7 mouse cellular contexts compared by ENCODE assay signal in the genomic region with DNA sequence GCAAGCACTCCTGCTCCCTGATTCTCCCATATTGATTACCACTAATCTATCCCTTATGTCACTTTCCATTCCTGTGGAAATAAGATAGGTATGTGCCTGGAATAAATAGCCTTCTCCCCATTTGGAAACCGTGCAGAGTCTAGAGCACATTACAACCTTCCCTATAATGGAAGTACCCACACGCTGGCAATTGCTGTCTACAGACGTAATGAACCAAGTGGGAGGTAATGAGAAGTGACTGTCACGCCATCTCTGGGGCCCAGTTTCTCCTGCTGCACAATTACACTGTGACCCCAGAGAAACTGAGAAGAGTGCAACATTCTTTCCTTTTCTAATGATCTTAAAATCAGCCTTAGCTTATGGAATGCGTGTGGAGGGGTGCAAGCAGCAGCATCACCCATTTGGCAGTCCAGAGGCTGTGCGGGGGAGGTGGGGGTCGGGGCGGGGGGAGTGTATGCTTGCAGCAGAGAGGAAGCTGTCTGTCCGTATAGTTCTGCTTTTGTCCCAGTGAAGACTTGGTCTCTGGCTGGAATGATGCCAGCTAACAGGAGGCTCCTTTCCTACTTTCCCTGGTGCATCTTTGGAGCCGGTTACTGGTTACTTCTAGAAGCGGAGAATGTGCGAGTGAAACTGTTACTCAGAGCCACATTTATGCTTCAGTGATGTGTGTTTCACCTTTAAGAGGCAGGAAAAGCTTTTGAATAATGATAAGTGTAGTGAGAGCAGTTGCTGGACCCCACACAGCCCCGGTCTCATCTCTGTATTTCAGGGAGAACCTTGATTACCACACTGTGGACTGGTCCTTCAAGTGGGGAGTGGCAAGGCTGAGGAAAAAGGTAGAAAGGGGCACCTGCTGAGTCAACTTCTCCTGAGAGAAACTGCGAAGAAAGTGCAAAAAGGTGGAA.
DNase-seq lines count a peak whose midpoint lies in the region; ATAC-seq and TF ChIP-seq lines count a peak whose summit lies in the region.

No protein-coding gene starts in this region.

- WGBS in lung, embryonic 14.5 days: 36% methylated on average over 14 of the region's 14 CpGs
- 32% methylated on average over 14 of the region's 14 CpGs for whole genome bisulfite sequencing in forebrain, embryonic 12.5 days
- WGBS in limb, embryonic 10.5 days: 59% methylated on average over 14 of the region's 14 CpGs
- 37% methylated on average over 14 of the region's 14 CpGs for WGBS in stomach, embryonic 16.5 days

- peak; percentile 62 for DNase-seq in lung, embryonic 14.5 days
- no peak for DNase-seq in lung, postnatal 4 days
- no peak for DNase-seq in limb, embryonic 10.5 days (ENCODE audit: low spot score)
- no peak for DNase-seq in adrenal gland, adult 18-20 months (ENCODE audit: low spot score in 2 of 2)
- no peak for DNase-seq in gastrocnemius, adult 2 months

- no peak overlapping the region for H3K4me3 ChIP-seq in lung, embryonic 14.5 days (ENCODE audit: low read depth, low read length)
- H3K4me3 ChIP-seq in forebrain, embryonic 12.5 days (replicated peaks): no peak overlapping the region
- H3K4me3 ChIP-seq in limb, embryonic 10.5 days: no peak overlapping the region
- H3K4me3 ChIP-seq in stomach, embryonic 16.5 days (replicated peaks; ENCODE audit: low read length): no peak overlapping the region
- no peak overlapping the region for H3K4me3 ChIP-seq in gastrocnemius, adult 2 months

- H3K9ac ChIP-seq in lung, embryonic 14.5 days: no peak overlapping the region
- H3K9ac ChIP-seq in forebrain, embryonic 12.5 days: peak overlapping the region; percentile 36; the same call in 1 of the 2 replicates
- H3K9ac ChIP-seq in stomach, embryonic 16.5 days (ENCODE audit: low read length): peak overlapping the region; percentile 39; the same call in 1 of the 2 replicates

- no peaks in the 10 kb centered on the region for H3K36me3 ChIP-seq in lung, embryonic 14.5 days (ENCODE audit: insufficient read depth)
- no peaks in the 10 kb centered on the region for H3K36me3 ChIP-seq in forebrain, embryonic 12.5 days (replicated peaks)
- no peaks in the 10 kb centered on the region for H3K36me3 ChIP-seq in limb, embryonic 10.5 days
- no peaks in the 10 kb centered on the region for H3K36me3 ChIP-seq in stomach, embryonic 16.5 days (ENCODE audit: control insufficient read depth, insufficient read depth, low read length)

- no peaks in the 10 kb centered on the region for H3K27me3 ChIP-seq in lung, embryonic 14.5 days (ENCODE audit: insufficient read depth, low read length)
- H3K27me3 ChIP-seq in forebrain, embryonic 12.5 days: no peaks in the 10 kb centered on the region
- H3K27me3 ChIP-seq in limb, embryonic 10.5 days (ENCODE audit: low read depth, poor library complexity, severe bottlenecking): no peaks in the 10 kb centered on the region
- no peaks in the 10 kb centered on the region for H3K27me3 ChIP-seq in stomach, embryonic 16.5 days (ENCODE audit: control insufficient read depth, insufficient read depth, low read length)

- H3K9me3 ChIP-seq in lung, embryonic 14.5 days (ENCODE audit: low read depth, low read length): no peaks in the 10 kb centered on the region
- no peaks in the 10 kb centered on the region for H3K9me3 ChIP-seq in forebrain, embryonic 12.5 days
- no peaks in the 10 kb centered on the region for H3K9me3 ChIP-seq in limb, embryonic 10.5 days (replicated peaks)
- H3K9me3 ChIP-seq in stomach, embryonic 16.5 days (replicated peaks; ENCODE audit: control insufficient read depth, low read length): no peaks in the 10 kb centered on the region

- ATAC-seq in lung, embryonic 14.5 days (ENCODE audit: insufficient read depth): peak; percentile 22; the same call in 1 of the 2 replicates
- peak; percentile 71 for ATAC-seq in forebrain, embryonic 12.5 days (ENCODE audit: low FRiP score)
- 0 out of 2 replicates have a peak, but pooled peaks have one; percentile 41 for ATAC-seq in stomach, embryonic 16.5 days (ENCODE audit: insufficient read depth, low FRiP score)

- no peak for TF ChIP-seq CTCF in lung, embryonic 14.5 days (IDR thresholded peaks at IDR 0.05; ENCODE audit: low read depth)
- TF ChIP-seq CTCF in gastrocnemius, adult 2 months (IDR thresholded peaks at IDR 0.05): no peak

- peaks cover 13% of the 10 kb centered on the region; the same call in 1 of the 2 replicates for H3K4me1 ChIP-seq in lung, embryonic 14.5 days (ENCODE audit: insufficient read depth)
- H3K4me1 ChIP-seq in forebrain, embryonic 12.5 days: peaks cover 18% of the 10 kb centered on the region
- peaks cover 20% of the 10 kb centered on the region for H3K4me1 ChIP-seq in limb, embryonic 10.5 days
- peaks cover 21% of the 10 kb centered on the region for H3K4me1 ChIP-seq in stomach, embryonic 16.5 days (ENCODE audit: control insufficient read depth, insufficient read depth, low read length)

- intact Hi-C loops in gastrocnemius, adult 2 months (cut with DNase I): no loop called here

- H3K27ac ChIP-seq in lung, embryonic 14.5 days (ENCODE audit: low read depth): no peak overlapping the region
- peak overlapping the region; percentile 70 for H3K27ac ChIP-seq in forebrain, embryonic 12.5 days
- H3K27ac ChIP-seq in limb, embryonic 10.5 days: 0 out of 2 replicates have a peak overlapping the region, but pooled peaks have one; percentile 9
- H3K27ac ChIP-seq in stomach, embryonic 16.5 days (ENCODE audit: low read length): peak overlapping the region; percentile 62
- no peak overlapping the region for H3K27ac ChIP-seq in gastrocnemius, adult 2 months

- peak overlapping the region; percentile 23; the same call in 1 of the 2 replicates for H3K4me2 ChIP-seq in lung, embryonic 14.5 days
- peak overlapping the region; percentile 40 for H3K4me2 ChIP-seq in forebrain, embryonic 12.5 days
- peak overlapping the region; percentile 38 for H3K4me2 ChIP-seq in stomach, embryonic 16.5 days (ENCODE audit: low read depth, low read length)

Comparison
In these comparisons a context has a peak if more than half of its experiments do, and no peak if none do; other contexts are left out.
1. H3K27ac ChIP-seq: peak in forebrain, embryonic 12.5 days (single experiment), limb, embryonic 10.5 days (single experiment) and stomach, embryonic 16.5 days (single experiment); none in lung, embryonic 14.5 days (single experiment) and gastrocnemius, adult 2 months (single experiment).
2. Peak in every context shown above with its lines, with median percentiles within 50 percentile points of each other: ATAC-seq and H3K4me2 ChIP-seq.